Mouse (Mus musculus): ENCODE results near the gene Gm20708. TPM values are rescaled to one million over a fixed set of nuclear protein-coding genes. Genes with fewer than 3 reads are reported as not detected.

The Gm20708 gene
- total RNA-seq, 1 experiment, result 0.40 TPM

DNA sequence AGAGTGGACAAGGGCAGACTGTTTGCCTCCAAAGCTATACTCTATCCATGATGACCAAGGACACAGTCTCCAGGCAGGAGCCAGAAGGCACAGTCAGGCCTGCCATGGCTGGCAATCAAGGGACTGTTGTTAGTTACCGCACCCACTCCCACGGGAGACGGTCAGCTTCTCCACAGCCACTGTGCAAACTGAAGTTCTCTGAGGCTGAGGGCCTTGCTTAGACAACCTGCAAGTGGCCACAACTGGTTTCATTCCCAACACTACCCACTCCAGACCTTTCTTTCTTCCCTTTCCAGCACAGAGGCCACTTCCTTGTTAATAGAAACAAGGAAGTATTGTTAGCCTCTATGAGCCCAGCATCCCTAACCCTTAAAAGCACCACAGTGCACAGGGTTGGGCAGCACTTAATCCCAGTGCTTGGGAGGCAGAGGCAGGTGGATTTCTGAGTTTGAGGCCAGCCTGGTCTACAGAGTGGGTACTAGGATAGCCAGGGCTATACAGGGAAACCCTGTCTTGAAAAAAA lies 6.2 kb upstream of the Gm20708 start:
- H3K4me3 ChIP-seq (ENCODE audit: insufficient read depth in 1 of 2, low read depth in 1 of 2, low read length in 2 of 2, poor library complexity in 1 of 2, severe bottlenecking in 1 of 2), result no peak overlapping the region
- TF ChIP-seq HCFC1 (IDR thresholded peaks at IDR 0.05; ENCODE audit: borderline replicate concordance, insufficient read depth, low read length) (no peak), ZC3H11A (IDR thresholded peaks at IDR 0.05; ENCODE audit: borderline replicate concordance, low read depth, low read length) (no peak), CHD2 (IDR thresholded peaks at IDR 0.05; ENCODE audit: low read depth, low read length) (no peak), MAFK (IDR thresholded peaks at IDR 0.05; ENCODE audit: insufficient read depth, low read depth, low read length) (no peak), ZNF384 (IDR thresholded peaks at IDR 0.05; ENCODE audit: low read depth, low read length) (no peak)
- in situ Hi-C loops (cut with MboI; ENCODE audit: low sequenced_read_pairs in 2 of 2, unreplicated experiment in 2 of 2), result loop anchor here in 1 of 2 experiments (25.0 kb wide), 1 partner anchor 416 kb away; no protein-coding TSS in a partner anchor
- no peak overlapping the region for H3K27ac ChIP-seq (ENCODE audit: insufficient read depth, low read depth, low read length, poor library complexity, severe bottlenecking)
- H3K9me3 ChIP-seq (ENCODE audit: control insufficient read depth, insufficient read depth, low read depth, low read length), result no peaks in the 10 kb centered on the region
- peaks cover 0 to 7% of the 10 kb centered on the region in 2 experiments; a peak in 1 of 4 replicates for H3K4me1 ChIP-seq (ENCODE audit: control insufficient read depth in 2 of 2, insufficient read depth in 2 of 2, low read length in 2 of 2, poor library complexity in 1 of 2)
- H3K36me3 ChIP-seq (ENCODE audit: control insufficient read depth, insufficient read depth, low read length, poor library complexity, severe bottlenecking), result no peaks in the 10 kb centered on the region
- no peak overlapping the region for H3K9ac ChIP-seq (ENCODE audit: insufficient read depth, low read depth, low read length, poor library complexity, severe bottlenecking)
- DNase-seq (ENCODE audit: low read depth, low spot score), result no peak

DNA sequence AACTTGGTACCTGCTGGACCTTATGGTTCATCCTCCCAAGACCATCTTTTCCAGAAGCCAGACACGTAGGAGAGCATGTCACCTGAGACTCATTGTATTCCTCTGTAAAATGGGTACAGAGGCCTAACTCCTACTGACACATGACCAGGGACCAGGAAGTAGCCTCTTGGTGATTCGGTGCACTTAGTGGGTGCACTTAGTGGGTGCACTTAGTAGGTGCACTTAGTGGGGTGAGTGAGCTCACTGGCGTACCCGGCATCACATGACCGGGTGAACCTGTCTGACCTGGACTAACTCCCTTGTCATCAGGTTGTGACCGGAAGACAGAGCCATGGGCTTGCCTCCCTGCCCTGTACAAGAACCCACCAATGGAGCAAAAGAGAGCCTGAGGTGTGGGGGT lies 2.7 kb upstream of the Gm20708 start:
- Histone ChIP-seq H3K4me1 (ENCODE audit: control insufficient read depth in 2 of 2, insufficient read depth in 2 of 2, low read length in 2 of 2, poor library complexity in 1 of 2) (peaks cover 4 to 5% of the 10 kb centered on the region in 2 experiments; a peak in 3 of 4 replicates), H3K27ac (ENCODE audit: insufficient read depth, low read depth, low read length, poor library complexity, severe bottlenecking) (no peak overlapping the region), H3K9me3 (ENCODE audit: control insufficient read depth, insufficient read depth, low read depth, low read length) (no peaks in the 10 kb centered on the region), H3K4me3 (ENCODE audit: insufficient read depth in 1 of 2, low read depth in 1 of 2, low read length in 2 of 2, poor library complexity in 1 of 2, severe bottlenecking in 1 of 2) (no peak overlapping the region), H3K9ac (ENCODE audit: insufficient read depth, low read depth, low read length, poor library complexity, severe bottlenecking) (no peak overlapping the region), H3K36me3 (ENCODE audit: control insufficient read depth, insufficient read depth, low read length, poor library complexity, severe bottlenecking) (no peaks in the 10 kb centered on the region)
- TF ChIP-seq CHD2 (IDR thresholded peaks at IDR 0.05; ENCODE audit: low read depth, low read length) (no peak), ZNF384 (IDR thresholded peaks at IDR 0.05; ENCODE audit: low read depth, low read length) (no peak)
- DNase-seq (ENCODE audit: low read depth, low spot score), result no peak
- in situ Hi-C loops (cut with MboI; ENCODE audit: low sequenced_read_pairs in 2 of 2, unreplicated experiment in 2 of 2), result loop anchor here in 1 of 2 experiments (25.0 kb wide), 1 partner anchor 419 kb away; no protein-coding TSS in a partner anchor

DNA sequence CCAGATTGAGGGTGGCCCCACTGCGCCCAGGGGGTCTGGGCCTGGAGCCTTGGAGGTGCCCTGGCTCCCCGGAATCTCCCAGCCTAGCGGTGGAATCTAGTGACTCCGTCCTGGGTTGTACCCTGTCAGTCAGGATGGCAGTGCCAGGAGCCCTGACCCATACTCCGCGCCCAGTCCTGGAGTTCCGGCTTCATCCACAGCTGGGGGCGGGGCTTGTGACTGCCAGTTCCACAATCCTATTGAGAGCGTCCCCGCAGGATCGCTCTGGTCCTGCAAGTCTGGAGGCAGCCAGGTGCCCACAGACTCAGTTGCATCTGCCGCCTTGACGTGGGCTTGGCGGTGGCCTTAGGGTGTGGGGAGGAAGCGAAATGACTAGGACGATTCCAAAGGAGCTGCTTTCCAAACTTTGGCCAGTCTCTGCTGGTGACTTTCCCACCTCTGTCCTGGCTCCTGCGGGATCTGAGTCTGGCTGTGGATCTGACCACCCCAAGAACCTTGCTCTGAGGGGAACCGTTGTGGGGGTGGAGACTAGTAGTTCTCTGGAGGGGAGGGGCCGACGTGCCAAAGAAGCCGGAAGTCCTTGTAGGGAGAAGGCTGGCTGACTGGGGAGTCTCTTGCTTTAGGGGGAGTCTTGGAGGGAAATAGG lies 1.1 kb downstream of the Gm20708 start:
- H3K4me1 ChIP-seq (ENCODE audit: control insufficient read depth in 2 of 2, insufficient read depth in 2 of 2, low read length in 2 of 2, poor library complexity in 1 of 2), result peaks cover 5 to 9% of the 10 kb centered on the region in 2 experiments; a peak in 3 of 4 replicates
- H3K27ac ChIP-seq (ENCODE audit: insufficient read depth, low read depth, low read length, poor library complexity, severe bottlenecking), result no peak overlapping the region
- peak; percentile 77 for DNase-seq (ENCODE audit: low read depth, low spot score)
- H3K9me3 ChIP-seq (ENCODE audit: control insufficient read depth, insufficient read depth, low read depth, low read length), result no peaks in the 10 kb centered on the region
- no peak for TF ChIP-seq HCFC1 (IDR thresholded peaks at IDR 0.05; ENCODE audit: borderline replicate concordance, insufficient read depth, low read length)
- no peak for TF ChIP-seq ZNF384 (IDR thresholded peaks at IDR 0.05; ENCODE audit: low read depth, low read length)
- no peak for TF ChIP-seq CHD2 (IDR thresholded peaks at IDR 0.05; ENCODE audit: low read depth, low read length)
- no peak for TF ChIP-seq MAFK (IDR thresholded peaks at IDR 0.05; ENCODE audit: insufficient read depth, low read depth, low read length)
- TF ChIP-seq ZC3H11A (IDR thresholded peaks at IDR 0.05; ENCODE audit: borderline replicate concordance, low read depth, low read length), result no peak
- H3K4me3 ChIP-seq (ENCODE audit: insufficient read depth in 1 of 2, low read depth in 1 of 2, low read length in 2 of 2, poor library complexity in 1 of 2, severe bottlenecking in 1 of 2), result peak overlapping the region; percentile 77 to 96
- in situ Hi-C loops (cut with MboI; ENCODE audit: low sequenced_read_pairs in 2 of 2, unreplicated experiment in 2 of 2), result loop anchor here in 1 of 2 experiments (25.0 kb wide), 1 partner anchor 423 kb away; no protein-coding TSS in a partner anchor
- H3K9ac ChIP-seq (ENCODE audit: insufficient read depth, low read depth, low read length, poor library complexity, severe bottlenecking), result peak overlapping the region; percentile 90
- peaks cover 28% of the 10 kb centered on the region for H3K36me3 ChIP-seq (ENCODE audit: control insufficient read depth, insufficient read depth, low read length, poor library complexity, severe bottlenecking)

GRCm38 (mm10) chr11:117813867-117814266 lies 4.4 kb downstream of the Gm20708 start:
- Histone ChIP-seq H3K9ac (ENCODE audit: insufficient read depth, low read depth, low read length, poor library complexity, severe bottlenecking) (no peak overlapping the region), H3K9me3 (ENCODE audit: control insufficient read depth, insufficient read depth, low read depth, low read length) (no peaks in the 10 kb centered on the region), H3K36me3 (ENCODE audit: control insufficient read depth, insufficient read depth, low read length, poor library complexity, severe bottlenecking) (peaks cover 44% of the 10 kb centered on the region), H3K27ac (ENCODE audit: insufficient read depth, low read depth, low read length, poor library complexity, severe bottlenecking) (no peak overlapping the region), H3K4me3 (ENCODE audit: insufficient read depth in 1 of 2, low read depth in 1 of 2, low read length in 2 of 2, poor library complexity in 1 of 2, severe bottlenecking in 1 of 2) (no peak overlapping the region), H3K4me1 (ENCODE audit: control insufficient read depth in 2 of 2, insufficient read depth in 2 of 2, low read length in 2 of 2, poor library complexity in 1 of 2) (peaks cover 5 to 9% of the 10 kb centered on the region in 2 experiments; a peak in 3 of 4 replicates)
- TF ChIP-seq ZNF384 (IDR thresholded peaks at IDR 0.05; ENCODE audit: low read depth, low read length) (no peak), CHD2 (IDR thresholded peaks at IDR 0.05; ENCODE audit: low read depth, low read length) (no peak), HCFC1 (IDR thresholded peaks at IDR 0.05; ENCODE audit: borderline replicate concordance, insufficient read depth, low read length) (no peak)
- DNase-seq (ENCODE audit: low read depth, low spot score), result no peak
- in situ Hi-C loops (cut with MboI; ENCODE audit: low sequenced_read_pairs in 2 of 2, unreplicated experiment in 2 of 2), result loop anchor here in 1 of 2 experiments (25.0 kb wide), 1 partner anchor 427 kb away; no protein-coding TSS in a partner anchor

Measured in ES-E14 (cell line).